Mouse (Mus musculus): ENCODE measurements around the gene Dst. TPM values are rescaled to one million over a fixed set of nuclear protein-coding genes. Genes with fewer than 3 reads are reported as not detected.
A peak's percentile ranks its signal among the peaks of the same experiment; 100 is the strongest.

Dst gene
- polyA plus RNA-seq, 1 experiment from 2014 or later = 25.9 TPM

DNA sequence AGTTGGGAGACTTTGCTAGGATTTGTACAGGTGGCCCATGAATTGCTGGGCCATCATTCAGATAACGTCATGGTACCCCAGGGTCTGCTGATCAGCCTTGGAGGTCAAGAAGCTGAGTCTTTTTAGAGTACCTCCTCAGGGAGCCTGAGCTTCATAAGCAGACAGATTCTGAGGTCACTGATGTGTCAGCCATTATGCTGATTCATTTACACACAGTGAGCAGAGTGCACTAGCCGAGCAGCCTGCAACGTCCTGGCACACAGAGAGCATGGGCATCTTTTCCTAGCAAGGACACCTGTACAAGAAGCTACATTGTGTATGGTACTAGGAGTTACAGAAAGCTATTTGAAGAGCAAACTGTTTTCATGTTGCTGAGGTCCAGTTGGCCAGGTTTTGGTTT, 134.3 kb downstream of the Dst start:
- Histone ChIP-seq H3K27me3 (ENCODE audit: insufficient read depth, poor library complexity, severe bottlenecking) (no peaks in the 10 kb centered on the region), H3K27ac (no peak overlapping the region), H3K4me1 (replicated peaks) (peaks cover 20% of the 10 kb centered on the region), H3K9me3 (no peaks in the 10 kb centered on the region), H3K36me3 (peaks cover 4% of the 10 kb centered on the region; the same call in 1 of the 2 replicates), H3K4me3 (no peak overlapping the region)
- 52% methylated on average over 3 of the region's 3 CpGs for WGBS
- DNase-seq (ENCODE audit: low spot score) = no peak

DNA sequence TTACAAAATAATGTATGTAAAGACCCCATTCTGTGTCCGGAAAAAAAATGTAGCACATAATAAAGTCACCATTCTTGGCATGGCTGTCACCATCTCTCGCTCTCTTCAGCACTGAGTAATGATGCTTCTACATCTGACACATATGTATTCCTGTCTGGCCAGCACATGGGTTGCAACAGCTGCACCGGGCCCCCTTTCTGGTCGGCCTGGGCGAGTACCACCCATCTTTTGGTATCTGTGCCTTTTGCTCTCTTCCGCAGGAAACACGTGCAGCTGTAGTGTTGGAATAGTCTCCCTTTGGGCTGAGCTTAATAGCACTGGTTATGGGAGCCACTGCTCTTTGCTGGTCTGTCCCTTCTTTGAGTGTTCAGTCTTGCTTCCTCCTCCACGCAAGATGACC, 135.3 kb downstream of the Dst start:
- H3K9me3 ChIP-seq = no peaks in the 10 kb centered on the region
- no peak overlapping the region for H3K4me3 ChIP-seq
- DNase-seq (ENCODE audit: low spot score) = no peak
- 86% methylated on average over 8 of the region's 8 CpGs for whole genome bisulfite sequencing
- peaks cover 22% of the 10 kb centered on the region for H3K4me1 ChIP-seq (replicated peaks)
- H3K27ac ChIP-seq = peak overlapping the region; percentile 29; the same call in 1 of the 2 replicates
- H3K36me3 ChIP-seq = peaks cover 2% of the 10 kb centered on the region; the same call in 1 of the 2 replicates
- no peaks in the 10 kb centered on the region for H3K27me3 ChIP-seq (ENCODE audit: insufficient read depth, poor library complexity, severe bottlenecking)

DNA sequence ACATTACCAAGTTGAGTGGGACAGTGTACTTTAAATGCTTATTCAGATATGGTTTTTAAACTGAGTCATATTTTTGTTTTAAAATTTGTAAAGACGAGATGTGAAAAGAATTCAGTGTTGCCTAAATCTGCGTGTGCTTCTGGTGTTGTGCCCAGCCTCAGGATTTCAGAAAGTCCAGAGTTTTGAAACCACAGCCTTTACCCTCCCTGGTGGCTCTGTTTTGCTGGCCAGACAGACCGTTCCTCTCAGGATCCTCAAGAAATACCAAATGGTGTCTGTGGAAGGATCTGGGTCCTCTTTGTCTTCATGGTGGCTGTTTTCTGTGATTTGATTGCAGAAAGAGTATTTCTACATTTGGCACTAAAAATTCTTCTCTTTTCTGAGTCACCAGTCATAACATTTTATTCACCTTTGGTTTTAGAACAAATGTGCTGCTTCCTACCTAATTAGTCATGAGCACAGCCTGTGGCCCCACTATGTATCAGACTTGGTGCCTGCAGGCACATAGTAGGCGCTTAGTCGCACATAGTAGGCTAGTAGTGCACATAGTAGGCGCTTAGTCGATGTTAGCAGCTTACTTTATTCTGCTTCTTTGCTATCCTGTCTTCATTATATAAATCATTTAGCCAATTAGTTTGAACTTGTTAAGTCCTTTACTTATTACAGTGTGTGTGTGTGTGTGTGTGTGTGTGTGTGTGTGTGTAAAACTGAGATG, 136.0 kb downstream of the Dst start:
- H3K4me1 ChIP-seq (replicated peaks) = peaks cover 23% of the 10 kb centered on the region
- H3K9me3 ChIP-seq = no peaks in the 10 kb centered on the region
- WGBS = 93% methylated on average over 7 of the region's 7 CpGs
- no peak for DNase-seq (ENCODE audit: low spot score)
- H3K36me3 ChIP-seq = no peaks in the 10 kb centered on the region
- H3K27ac ChIP-seq = no peak overlapping the region
- no peak overlapping the region for H3K4me3 ChIP-seq
- no peaks in the 10 kb centered on the region for H3K27me3 ChIP-seq (ENCODE audit: insufficient read depth, poor library complexity, severe bottlenecking)

DNA sequence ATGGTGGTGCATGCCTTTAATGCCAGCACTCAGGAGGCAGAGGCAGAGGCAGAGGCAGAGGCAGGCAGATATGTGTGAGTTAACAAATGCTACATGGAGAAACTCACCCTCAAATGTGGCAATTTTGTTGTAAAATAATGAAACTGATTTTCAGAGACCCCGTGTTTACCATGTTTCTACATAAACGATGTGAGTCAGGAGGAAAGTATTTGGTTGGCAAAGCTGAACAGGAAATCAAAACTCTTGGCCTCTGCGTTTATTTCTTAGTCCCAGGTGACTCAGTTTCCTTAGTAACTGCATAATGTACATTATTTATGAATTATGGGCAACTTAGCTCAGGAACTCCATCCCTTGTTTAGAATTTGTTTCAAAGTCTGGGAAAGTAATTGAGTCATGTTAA, 136.7 kb downstream of the Dst start:
- Histone ChIP-seq H3K4me1 (replicated peaks) (peaks cover 23% of the 10 kb centered on the region), H3K27ac (no peak overlapping the region), H3K36me3 (no peaks in the 10 kb centered on the region), H3K4me3 (no peak overlapping the region), H3K9me3 (no peaks in the 10 kb centered on the region), H3K27me3 (ENCODE audit: insufficient read depth, poor library complexity, severe bottlenecking) (no peaks in the 10 kb centered on the region)
- no peak for DNase-seq (ENCODE audit: low spot score)
- WGBS = 86% methylated on average over 3 of the region's 3 CpGs

DNA sequence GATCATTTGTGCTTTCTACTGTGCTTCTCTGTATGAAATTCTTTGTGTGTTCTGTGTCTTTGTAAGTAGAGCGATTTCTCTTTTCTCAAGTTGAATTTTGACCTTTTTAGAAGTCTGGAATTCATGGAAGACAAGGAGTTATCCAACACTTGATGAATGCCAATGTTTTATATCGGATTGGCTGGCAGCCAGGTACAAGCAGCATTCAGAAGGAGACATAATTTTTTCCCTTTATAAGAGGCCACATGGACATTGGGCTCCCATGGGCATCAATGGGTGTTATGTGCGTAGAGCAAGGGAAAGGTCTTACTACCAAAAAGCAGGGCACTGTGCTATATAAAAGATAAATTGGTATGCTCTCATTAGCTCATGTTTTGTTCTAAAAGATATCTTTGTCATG, 139.3 kb downstream of the Dst start:
- no peak for DNase-seq (ENCODE audit: low spot score)
- H3K4me1 ChIP-seq (replicated peaks) = peaks cover 25% of the 10 kb centered on the region
- no peaks in the 10 kb centered on the region for H3K27me3 ChIP-seq (ENCODE audit: insufficient read depth, poor library complexity, severe bottlenecking)
- H3K36me3 ChIP-seq = no peaks in the 10 kb centered on the region
- H3K4me3 ChIP-seq = no peak overlapping the region
- WGBS = 90% methylated on average over 3 of the region's 3 CpGs
- no peaks in the 10 kb centered on the region for H3K9me3 ChIP-seq
- no peak overlapping the region for H3K27ac ChIP-seq

DNA sequence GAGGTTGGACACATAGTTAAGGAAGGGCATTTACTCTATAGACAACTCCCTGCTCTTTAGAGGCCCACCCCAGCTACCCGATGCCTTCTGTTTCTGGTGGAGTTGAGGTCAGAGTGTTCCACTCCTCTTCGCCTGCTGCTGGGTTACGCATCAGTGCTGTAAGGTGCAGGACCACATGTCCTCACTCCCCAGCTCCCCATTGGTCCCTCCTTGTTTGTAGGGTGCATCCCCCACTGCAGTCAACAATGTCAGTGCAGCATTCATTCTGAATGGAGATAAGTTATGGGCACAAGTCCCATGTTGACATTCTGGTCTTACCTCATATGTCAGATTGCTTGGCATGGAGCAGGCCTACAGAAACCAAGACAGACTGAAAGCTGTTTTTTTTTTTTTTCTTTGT, 143.2 kb downstream of the Dst start:
- no peaks in the 10 kb centered on the region for H3K9me3 ChIP-seq
- H3K27ac ChIP-seq = no peak overlapping the region
- H3K4me1 ChIP-seq (replicated peaks) = peaks cover 29% of the 10 kb centered on the region
- no peak overlapping the region for H3K4me3 ChIP-seq
- no peak for DNase-seq (ENCODE audit: low spot score)
- no peaks in the 10 kb centered on the region for H3K36me3 ChIP-seq
- WGBS = 91% methylated on average over 3 of the region's 3 CpGs
- H3K27me3 ChIP-seq (ENCODE audit: insufficient read depth, poor library complexity, severe bottlenecking) = no peaks in the 10 kb centered on the region

DNA sequence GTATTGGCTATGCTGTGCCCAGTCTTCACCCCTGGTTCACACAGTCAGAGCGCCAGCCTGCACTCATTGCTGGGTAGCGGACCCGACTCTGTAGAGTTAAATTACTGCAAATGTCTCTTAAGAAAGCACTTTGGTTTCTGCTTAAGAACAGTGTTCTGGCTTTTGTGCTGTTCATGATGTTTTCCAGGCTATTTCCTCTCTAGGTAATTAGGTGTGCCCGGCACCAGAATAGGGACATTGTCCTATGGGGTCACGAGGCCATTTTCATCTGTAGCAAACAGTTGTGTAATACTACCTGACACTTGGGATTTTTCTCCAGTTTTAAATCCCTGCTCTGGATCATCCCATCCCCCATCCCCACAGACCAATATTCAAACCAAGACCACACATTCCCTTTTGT, 144.4 kb downstream of the Dst start:
- Histone ChIP-seq H3K9me3 (no peaks in the 10 kb centered on the region), H3K4me3 (no peak overlapping the region), H3K36me3 (no peaks in the 10 kb centered on the region), H3K4me1 (replicated peaks) (peaks cover 29% of the 10 kb centered on the region), H3K27ac (peak overlapping the region; percentile 29; the same call in 1 of the 2 replicates), H3K27me3 (ENCODE audit: insufficient read depth, poor library complexity, severe bottlenecking) (no peaks in the 10 kb centered on the region)
- 71% methylated on average over 5 of the region's 5 CpGs for WGBS
- DNase-seq (ENCODE audit: low spot score) = no peak

DNA sequence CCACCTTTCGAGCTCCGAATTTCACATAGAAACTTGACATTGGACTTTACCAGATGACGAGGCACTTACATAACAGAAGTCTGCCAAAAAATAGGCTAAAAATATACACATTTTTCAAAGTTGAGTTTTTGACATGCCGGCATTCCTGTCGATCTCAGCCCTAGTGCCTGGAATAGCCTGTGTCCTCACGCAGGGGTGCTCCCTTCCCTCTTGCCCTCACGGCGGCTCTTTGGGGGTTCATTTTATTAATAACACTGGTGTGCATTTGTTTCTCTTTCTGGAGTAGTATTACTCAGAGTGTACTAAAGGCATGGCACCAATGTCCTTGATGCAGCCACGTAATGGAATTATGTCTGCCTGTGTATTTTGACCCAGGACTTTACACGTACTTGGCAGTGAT, 146.9 kb downstream of the Dst start:
- WGBS = 90% methylated on average over 10 of the region's 10 CpGs
- Histone ChIP-seq H3K36me3 (no peaks in the 10 kb centered on the region), H3K4me3 (no peak overlapping the region), H3K4me1 (replicated peaks) (peaks cover 29% of the 10 kb centered on the region), H3K27ac (no peak overlapping the region), H3K9me3 (no peaks in the 10 kb centered on the region), H3K27me3 (ENCODE audit: insufficient read depth, poor library complexity, severe bottlenecking) (no peaks in the 10 kb centered on the region)
- DNase-seq (ENCODE audit: low spot score) = no peak

DNA sequence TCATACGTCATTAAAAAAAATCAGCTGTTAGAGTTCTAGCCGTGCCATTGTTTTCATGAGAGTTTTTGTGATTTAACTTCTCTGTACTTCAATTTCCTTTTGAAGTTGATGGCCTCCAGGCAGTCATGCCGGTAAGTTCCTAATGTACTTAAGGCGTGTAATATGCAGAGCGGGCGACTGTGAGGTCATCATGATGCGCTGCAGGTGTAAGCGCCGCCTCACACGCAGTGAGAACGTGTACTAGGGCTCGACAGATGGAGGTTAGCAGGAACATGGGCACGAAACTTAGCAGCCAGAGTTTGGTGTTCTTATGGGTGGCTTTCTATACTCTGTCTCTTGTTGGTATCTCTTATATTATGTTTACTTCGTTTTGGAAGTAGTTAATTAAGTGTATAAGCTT, 148.6 kb downstream of the Dst start:
- 95% methylated on average over 14 of the region's 14 CpGs for WGBS
- no peak overlapping the region for H3K27ac ChIP-seq
- no peak overlapping the region for H3K4me3 ChIP-seq
- no peaks in the 10 kb centered on the region for H3K27me3 ChIP-seq (ENCODE audit: insufficient read depth, poor library complexity, severe bottlenecking)
- H3K9me3 ChIP-seq = no peaks in the 10 kb centered on the region
- no peaks in the 10 kb centered on the region for H3K36me3 ChIP-seq
- DNase-seq (ENCODE audit: low spot score) = no peak
- H3K4me1 ChIP-seq (replicated peaks) = peaks cover 39% of the 10 kb centered on the region

DNA sequence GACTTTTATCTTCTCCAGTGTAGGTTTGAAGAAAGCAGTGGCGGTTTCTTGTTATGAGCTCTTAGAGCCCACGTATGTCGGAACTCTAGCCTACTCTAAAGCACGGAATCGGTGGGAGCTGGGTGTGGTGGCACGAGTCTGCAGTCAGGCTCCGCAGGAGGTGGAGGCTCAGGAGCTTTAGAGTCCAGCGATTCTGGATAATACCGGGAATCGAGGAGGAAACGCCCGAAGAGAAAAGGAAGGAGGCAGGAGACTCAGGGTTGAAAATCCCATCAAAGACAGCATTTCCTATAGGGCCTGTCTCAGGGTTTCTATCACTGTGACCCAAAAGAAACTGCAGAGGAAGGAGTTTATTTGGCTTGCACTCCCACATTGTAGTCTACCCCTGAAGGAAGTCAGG, 151.2 kb downstream of the Dst start:
- no peaks in the 10 kb centered on the region for H3K36me3 ChIP-seq
- 85% methylated on average over 12 of the region's 12 CpGs for WGBS
- peaks cover 42% of the 10 kb centered on the region for H3K4me1 ChIP-seq (replicated peaks)
- no peak overlapping the region for H3K27ac ChIP-seq
- no peak overlapping the region for H3K4me3 ChIP-seq
- H3K9me3 ChIP-seq = no peaks in the 10 kb centered on the region
- no peak for DNase-seq (ENCODE audit: low spot score)
- H3K27me3 ChIP-seq (ENCODE audit: insufficient read depth, poor library complexity, severe bottlenecking) = no peaks in the 10 kb centered on the region

DNA sequence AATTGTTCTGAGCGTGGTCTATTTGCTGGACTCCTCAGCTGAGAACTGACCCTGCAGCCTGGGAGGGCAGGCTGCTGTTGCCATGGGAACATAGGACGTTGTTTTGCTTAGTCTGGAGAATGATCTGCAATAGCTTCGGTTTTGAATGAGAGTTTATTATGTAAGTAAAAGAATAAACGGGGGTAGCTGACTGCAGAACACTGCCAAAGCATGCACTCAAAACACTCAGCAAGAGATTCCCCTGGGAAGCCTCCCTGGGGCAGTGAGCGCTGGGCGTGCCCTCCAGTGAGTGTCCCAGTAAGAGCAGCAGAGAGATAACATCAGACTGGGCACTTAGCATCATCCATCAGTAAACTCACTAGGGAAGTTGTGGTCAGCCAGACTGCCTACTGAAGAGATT, 152.4 kb downstream of the Dst start:
- H3K4me1 ChIP-seq (replicated peaks) = peaks cover 42% of the 10 kb centered on the region
- WGBS = 11% methylated on average over 6 of the region's 6 CpGs
- H3K27ac ChIP-seq = peak overlapping the region; percentile 59
- no peaks in the 10 kb centered on the region for H3K9me3 ChIP-seq
- no peaks in the 10 kb centered on the region for H3K36me3 ChIP-seq
- H3K4me3 ChIP-seq = peak overlapping the region; percentile 28; the same call in 1 of the 2 replicates
- H3K27me3 ChIP-seq (ENCODE audit: insufficient read depth, poor library complexity, severe bottlenecking) = no peaks in the 10 kb centered on the region
- DNase-seq (ENCODE audit: low spot score) = peak; percentile 60

DNA sequence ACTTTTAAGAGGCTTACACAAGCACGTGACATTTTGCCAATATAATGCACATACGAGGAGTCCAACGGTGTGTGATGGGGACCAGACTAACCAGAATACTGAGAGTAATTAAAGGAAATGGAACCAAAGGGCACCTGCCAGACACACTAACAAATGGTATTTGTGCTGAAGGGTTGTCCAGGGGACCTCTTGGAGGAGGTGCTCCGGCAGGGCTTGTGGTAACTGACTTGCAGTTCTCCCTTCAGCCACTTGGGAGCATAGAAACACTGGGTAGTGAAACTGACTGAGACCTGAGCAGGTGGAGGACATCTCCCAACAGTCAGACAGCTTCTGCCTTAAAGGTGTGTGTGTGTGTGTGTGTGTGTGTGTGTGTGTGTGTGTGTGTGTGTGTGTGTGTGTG, 153.1 kb downstream of the Dst start:
- H3K4me3 ChIP-seq = no peak overlapping the region; the same call in 1 of the 2 replicates
- H3K36me3 ChIP-seq = no peaks in the 10 kb centered on the region
- H3K27me3 ChIP-seq (ENCODE audit: insufficient read depth, poor library complexity, severe bottlenecking) = no peaks in the 10 kb centered on the region
- DNase-seq (ENCODE audit: low spot score) = peak; percentile 53
- 26% methylated on average over 4 of the region's 4 CpGs for WGBS
- H3K4me1 ChIP-seq (replicated peaks) = peaks cover 42% of the 10 kb centered on the region
- no peaks in the 10 kb centered on the region for H3K9me3 ChIP-seq
- H3K27ac ChIP-seq = no peak overlapping the region

DNA sequence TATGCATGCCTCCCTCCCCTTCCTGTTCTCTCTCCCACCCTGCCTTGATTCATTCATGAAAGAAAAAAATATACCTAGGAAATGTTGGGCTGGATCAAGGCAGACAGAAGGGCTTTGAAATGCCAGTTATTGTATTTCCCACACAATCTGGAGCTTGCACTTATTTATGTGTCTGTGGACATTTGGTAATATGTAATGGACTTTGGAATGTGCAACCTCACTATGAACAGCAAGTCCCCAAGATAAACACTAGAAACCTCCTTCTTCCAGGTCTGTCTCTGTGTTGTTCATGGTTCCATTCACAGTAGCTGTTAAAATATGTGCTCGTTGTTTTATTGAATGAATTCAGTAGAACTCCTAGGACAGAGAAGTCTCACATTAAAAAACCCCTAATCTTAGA, 153.8 kb downstream of the Dst start:
- H3K9me3 ChIP-seq = no peaks in the 10 kb centered on the region
- WGBS = 91% methylated on average over 1 of the region's 1 CpGs
- H3K27me3 ChIP-seq (ENCODE audit: insufficient read depth, poor library complexity, severe bottlenecking) = no peaks in the 10 kb centered on the region
- H3K27ac ChIP-seq = no peak overlapping the region
- DNase-seq (ENCODE audit: low spot score) = no peak
- peaks cover 42% of the 10 kb centered on the region for H3K4me1 ChIP-seq (replicated peaks)
- no peaks in the 10 kb centered on the region for H3K36me3 ChIP-seq
- no peak overlapping the region for H3K4me3 ChIP-seq

DNA sequence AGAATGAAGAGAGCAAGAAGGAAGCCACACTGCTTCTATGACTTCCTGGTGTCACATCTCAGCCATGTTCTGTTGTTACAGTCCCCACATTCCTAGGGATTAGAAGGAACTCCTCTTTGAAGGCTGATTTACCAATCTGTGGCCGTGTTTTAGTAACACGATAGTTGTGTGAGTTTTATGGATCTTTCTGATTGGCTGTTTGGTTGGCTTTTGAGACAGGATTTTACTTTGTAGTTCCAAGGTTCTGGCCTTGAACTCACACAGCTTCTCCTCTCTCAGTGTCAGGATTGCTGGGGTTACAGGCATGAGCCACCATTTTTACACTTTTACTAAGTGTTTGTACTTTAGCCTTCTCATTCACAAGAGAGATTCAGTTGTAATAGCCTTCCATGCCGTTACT, 155.9 kb downstream of the Dst start:
- Histone ChIP-seq H3K27me3 (ENCODE audit: insufficient read depth, poor library complexity, severe bottlenecking) (no peaks in the 10 kb centered on the region), H3K27ac (peak overlapping the region; percentile 69; the same call in 1 of the 2 replicates), H3K4me3 (no peak overlapping the region), H3K36me3 (no peaks in the 10 kb centered on the region), H3K9me3 (no peaks in the 10 kb centered on the region), H3K4me1 (replicated peaks) (peaks cover 42% of the 10 kb centered on the region)
- 85% methylated on average over 3 of the region's 3 CpGs for WGBS
- DNase-seq (ENCODE audit: low spot score) = no peak

Measured in hindbrain, embryonic 10.5 days (tissue).